Mouse (Mus musculus) ovary, postnatal 14 days (tissue): ENCODE results near the gene Trappc11.

Experiments
- DNase-seq: peaks from one replicate; pipeline ENCODE4 v3.0.0; 2022; ENCODE audit warnings: low spot score

Trappc11 gene

GRCm38 (mm10) chr8:47533344-47534125 lies at the start of gene Trappc11, which contains the start of gene Rwdd4a:
TSS of gene Trappc11 (minus strand) at chr8:47533470.
TSS of gene Rwdd4a (plus strand) at chr8:47533664.
- peak; percentile 94 for DNase-seq

GRCm38 (mm10) chr8:47581454-47581853 lies 48.2 kb upstream of the Trappc11 start:
- DNase-seq: no peak

- DNase-seq: no peak
Observed at GRCm38 (mm10) chr8:47573482-47573881, 40.2 kb upstream of the Trappc11 start.

- DNase-seq: no peak
Observed at GRCm38 (mm10) chr8:47570161-47570560, 36.9 kb upstream of the Trappc11 start.

- no peak for DNase-seq
Observed at GRCm38 (mm10) chr8:47568098-47568497, 34.8 kb upstream of the Trappc11 start.

GRCm38 (mm10) chr8:47566551-47566950 lies 33.3 kb upstream of the Trappc11 start:
- no peak for DNase-seq

GRCm38 (mm10) chr8:47560801-47561200 lies 27.5 kb upstream of the Trappc11 start:
- DNase-seq: no peak

- DNase-seq: no peak
Observed at GRCm38 (mm10) chr8:47558274-47558673, 25.0 kb upstream of the Trappc11 start.

GRCm38 (mm10) chr8:47556446-47556845 lies 23.2 kb upstream of the Trappc11 start:
- DNase-seq: no peak

GRCm38 (mm10) chr8:47553613-47554012 lies 20.3 kb upstream of the Trappc11 start:
- no peak for DNase-seq

GRCm38 (mm10) chr8:47547102-47547501 lies 13.8 kb upstream of the Trappc11 start:
- no peak for DNase-seq

- no peak for DNase-seq
Observed at GRCm38 (mm10) chr8:47544094-47544493, 10.8 kb upstream of the Trappc11 start.

GRCm38 (mm10) chr8:47542746-47543145 lies 9.5 kb upstream of the Trappc11 start:
- no peak for DNase-seq

- DNase-seq: no peak
Observed at GRCm38 (mm10) chr8:47538323-47538722, 5.1 kb upstream of the Trappc11 start.

- DNase-seq: no peak
Observed at GRCm38 (mm10) chr8:47528094-47528493, 5.2 kb downstream of the Trappc11 start.

- no peak for DNase-seq
Observed at GRCm38 (mm10) chr8:47513601-47514000, 19.7 kb downstream of the Trappc11 start.

GRCm38 (mm10) chr8:47510930-47511329 lies 22.3 kb downstream of the Trappc11 start:
- DNase-seq: no peak

GRCm38 (mm10) chr8:47505431-47505830 lies 27.8 kb downstream of the Trappc11 start:
- DNase-seq: no peak

GRCm38 (mm10) chr8:47502546-47502945 lies 30.7 kb downstream of the Trappc11 start:
- no peak for DNase-seq

GRCm38 (mm10) chr8:47501994-47502393 lies 31.3 kb downstream of the Trappc11 start:
- no peak for DNase-seq

- DNase-seq: no peak
Observed at GRCm38 (mm10) chr8:47495428-47495827, 37.8 kb downstream of the Trappc11 start.

GRCm38 (mm10) chr8:47494602-47495153 lies 38.6 kb downstream of the Trappc11 start:
- DNase-seq: no peak

- DNase-seq: no peak
Observed at GRCm38 (mm10) chr8:47493106-47493505, 40.2 kb downstream of the Trappc11 start.

GRCm38 (mm10) chr8:47487231-47487630 lies 46.0 kb downstream of the Trappc11 start:
- DNase-seq: no peak
